Mouse (Mus musculus): Measurements from ENCODE around the gene Dmrt3. TPM values are rescaled to one million over a fixed set of nuclear protein-coding genes. Genes with fewer than 3 reads are reported as not detected.

The Dmrt3 gene
- total and polyA plus RNA-seq, 3 experiments, result not detected

DNA sequence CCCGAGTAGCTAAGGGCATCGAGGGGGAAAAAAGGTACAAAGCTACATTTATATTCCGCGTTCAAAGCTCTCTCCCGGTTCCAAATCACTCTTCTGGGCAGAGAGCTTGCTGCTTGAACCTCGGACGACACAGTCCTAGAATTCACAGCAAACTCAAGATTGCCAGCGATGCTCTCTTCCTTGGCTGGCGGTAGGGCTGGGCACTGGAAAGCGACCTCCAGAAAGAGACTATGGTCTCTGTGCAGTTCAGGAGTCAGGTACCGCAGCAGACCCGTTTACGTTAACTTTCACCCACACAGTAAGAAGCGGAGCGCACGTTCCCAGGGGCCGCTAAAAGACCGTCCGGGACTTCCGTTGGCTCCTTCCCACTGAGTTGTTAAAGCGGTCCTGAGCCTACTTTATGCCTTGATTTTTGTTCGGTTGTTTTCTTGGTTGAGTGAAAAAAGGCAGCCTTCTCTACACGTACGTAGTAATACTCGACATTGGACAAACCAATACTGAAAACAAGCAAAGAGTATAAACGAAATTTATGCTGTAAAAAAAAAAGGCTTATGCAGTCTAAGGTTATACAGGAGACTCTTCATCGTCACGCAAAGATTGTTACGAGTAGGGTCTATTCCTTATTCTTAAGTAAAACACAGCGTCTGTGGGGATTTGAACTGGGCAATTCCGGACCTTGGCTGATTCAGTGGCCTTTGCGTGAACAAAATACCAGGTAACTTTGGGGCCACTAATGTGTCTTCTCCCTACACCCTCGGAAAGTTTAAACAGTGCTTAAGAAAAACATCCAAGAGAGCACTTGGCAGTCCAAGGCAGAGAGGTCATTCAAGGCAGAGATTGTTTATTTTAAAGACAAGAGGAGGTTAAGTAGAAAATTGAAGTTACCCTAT, 895 bp upstream of the Dmrt3 start:
- Histone ChIP-seq H3K9me3 (replicated peaks; ENCODE audit: insufficient read depth, low read length) (no peaks in the 10 kb centered on the region), H3K27ac (ENCODE audit: control insufficient read depth, low read depth, low read length) (no peak overlapping the region), H3K36me3 (ENCODE audit: control insufficient read depth in 1 of 2, insufficient read depth in 2 of 2, low read length in 2 of 2) (no peaks in the 10 kb centered on the region), H3K79me2 (ENCODE audit: control insufficient read depth, insufficient read depth, low read length, poor library complexity) (no peaks in the 10 kb centered on the region), H3K9ac (ENCODE audit: control insufficient read depth, low read depth, low read length, poor library complexity, severe bottlenecking) (no peak overlapping the region), H3K4me3 (ENCODE audit: control insufficient read depth in 1 of 2, insufficient read depth in 1 of 2, low read depth in 2 of 2, low read length in 2 of 2) (no peak overlapping the region), H3K27me3 (ENCODE audit: control insufficient read depth in 1 of 2, insufficient read depth in 2 of 2, low read length in 2 of 2) (no peaks in the 10 kb centered on the region), H3K4me1 (ENCODE audit: control insufficient read depth in 1 of 2, insufficient read depth in 2 of 2, low read length in 2 of 2) (no peaks in the 10 kb centered on the region)
- TF ChIP-seq POLR2AphosphoS2 (IDR thresholded peaks at IDR 0.05; ENCODE audit: low read length) (no peak), CHD2 (IDR thresholded peaks at IDR 0.05; ENCODE audit: low read length) (no peak), TAL1 (IDR thresholded peaks at IDR 0.05; ENCODE audit: low read length) (no peak), RAD21 (IDR thresholded peaks at IDR 0.05; ENCODE audit: low read depth, low read length) (no peak), ZMIZ1 (IDR thresholded peaks at IDR 0.05; ENCODE audit: low read depth, low read length) (no peak), USF2 (IDR thresholded peaks at IDR 0.05; ENCODE audit: borderline replicate concordance in 1 of 2, insufficient read depth in 1 of 2, low read depth in 1 of 2, low read length in 2 of 2) (no peak), SIN3A (IDR thresholded peaks at IDR 0.05; ENCODE audit: low read length) (no peak), ZKSCAN1 (IDR thresholded peaks at IDR 0.05; ENCODE audit: low read depth, low read length) (no peak), E2F4 (IDR thresholded peaks at IDR 0.05; ENCODE audit: borderline replicate concordance, low read depth, low read length) (no peak), EP300 (IDR thresholded peaks at IDR 0.05; ENCODE audit: low read depth in 1 of 2, low read length in 2 of 2) (no peak), KAT2A (conservative IDR thresholded peaks at IDR 0.05; ENCODE audit: low read depth, low read length) (no peak), TCF12 (IDR thresholded peaks at IDR 0.05; ENCODE audit: low read depth, low read length) (no peak), ETS1 (IDR thresholded peaks at IDR 0.05; ENCODE audit: low read depth, low read length) (no peak), JUND (IDR thresholded peaks at IDR 0.05; ENCODE audit: low read depth, low read length) (no peak), RCOR1 (IDR thresholded peaks at IDR 0.05; ENCODE audit: low read depth, low read length) (no peak)
- no peak for DNase-seq (ENCODE audit: low read depth, low spot score)

DNA sequence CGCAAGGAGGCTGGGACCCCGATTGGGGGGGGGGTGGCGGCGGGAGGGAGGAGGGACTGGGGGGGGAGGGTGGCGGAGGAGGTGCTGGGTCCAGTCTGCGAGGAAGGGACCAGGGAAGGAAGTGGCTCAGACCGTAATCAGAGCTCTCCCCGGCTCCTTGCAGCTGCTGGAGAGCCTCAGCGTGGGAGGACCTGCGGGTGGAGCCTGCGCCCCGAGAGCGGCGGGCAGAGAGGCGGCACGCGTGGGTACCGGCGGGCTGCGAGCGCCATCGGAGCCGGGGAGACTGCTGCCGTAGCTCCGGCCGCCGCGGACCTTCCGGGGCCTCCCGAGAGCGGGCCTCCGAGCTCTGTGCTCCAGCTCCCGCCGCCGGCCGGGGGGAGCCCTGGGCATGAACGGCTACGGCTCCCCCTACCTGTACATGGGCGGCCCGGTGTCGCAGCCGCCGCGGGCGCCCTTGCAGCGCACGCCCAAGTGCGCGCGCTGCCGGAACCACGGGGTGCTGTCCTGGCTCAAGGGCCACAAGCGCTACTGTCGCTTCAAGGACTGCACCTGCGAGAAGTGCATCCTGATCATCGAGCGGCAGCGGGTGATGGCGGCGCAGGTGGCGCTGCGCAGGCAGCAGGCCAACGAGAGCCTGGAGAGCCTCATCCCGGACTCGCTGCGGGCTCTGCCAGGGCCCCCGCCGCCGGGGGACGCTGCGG, 460 bp downstream of the Dmrt3 start:
- no peak for DNase-seq (ENCODE audit: low read depth, low spot score)
- H3K9me3 ChIP-seq (replicated peaks; ENCODE audit: insufficient read depth, low read length), result no peaks in the 10 kb centered on the region
- H3K4me3 ChIP-seq (ENCODE audit: control insufficient read depth in 1 of 2, insufficient read depth in 1 of 2, low read depth in 2 of 2, low read length in 2 of 2), result no peak overlapping the region

More for the DNA sequence above, 460 bp downstream of the Dmrt3 start:
- no peaks in the 10 kb centered on the region for H3K4me1 ChIP-seq (ENCODE audit: control insufficient read depth in 1 of 2, insufficient read depth in 2 of 2, low read length in 2 of 2)
- H3K79me2 ChIP-seq (ENCODE audit: control insufficient read depth, insufficient read depth, low read length, poor library complexity), result no peaks in the 10 kb centered on the region
- no peak overlapping the region for H3K9ac ChIP-seq (ENCODE audit: control insufficient read depth, low read depth, low read length, poor library complexity, severe bottlenecking)
- no peak for TF ChIP-seq RCOR1 (IDR thresholded peaks at IDR 0.05; ENCODE audit: low read depth, low read length)
- TF ChIP-seq USF2 (IDR thresholded peaks at IDR 0.05; ENCODE audit: borderline replicate concordance in 1 of 2, insufficient read depth in 1 of 2, low read depth in 1 of 2, low read length in 2 of 2), result no peak
- TF ChIP-seq SIN3A (IDR thresholded peaks at IDR 0.05; ENCODE audit: low read length), result no peak
- TF ChIP-seq CTCF (IDR thresholded peaks at IDR 0.05 in 2 of 3, conservative IDR thresholded peaks at IDR 0.05 in 1 of 3; ENCODE audit: control insufficient read depth in 1 of 3, insufficient read depth in 1 of 3, low read depth in 2 of 3, low read length in 3 of 3, poor library complexity in 1 of 3, severe bottlenecking in 1 of 3), result no peak
- TF ChIP-seq MAX (IDR thresholded peaks at IDR 0.05; ENCODE audit: low read length), result no peak
- no peak for TF ChIP-seq POLR2AphosphoS5 (IDR thresholded peaks at IDR 0.05; ENCODE audit: borderline replicate concordance, low read depth, low read length)
- TF ChIP-seq RAD21 (IDR thresholded peaks at IDR 0.05; ENCODE audit: low read depth, low read length), result no peak
- no peak for TF ChIP-seq ZC3H11A (IDR thresholded peaks at IDR 0.05; ENCODE audit: low read depth, low read length)
- no peaks in the 10 kb centered on the region for H3K27me3 ChIP-seq (ENCODE audit: control insufficient read depth in 1 of 2, insufficient read depth in 2 of 2, low read length in 2 of 2)
- H3K27ac ChIP-seq (ENCODE audit: control insufficient read depth, low read depth, low read length), result no peak overlapping the region
- H3K36me3 ChIP-seq (ENCODE audit: control insufficient read depth in 1 of 2, insufficient read depth in 2 of 2, low read length in 2 of 2), result no peaks in the 10 kb centered on the region
